Mouse (Mus musculus): Measurements from ENCODE around the gene Sema4g.
A peak's percentile ranks its signal among the peaks of the same experiment; 100 is the strongest.

Gene Sema4g

GRCm38 (mm10) chr19:45003740-45004516 is 15.0 kb downstream of the Sema4g start:
- peak in 1 of 2 experiments; percentile 28 for DNase-seq (ENCODE audit: inconsistent age in 2 of 2, low spot score in 1 of 2)

DNA sequence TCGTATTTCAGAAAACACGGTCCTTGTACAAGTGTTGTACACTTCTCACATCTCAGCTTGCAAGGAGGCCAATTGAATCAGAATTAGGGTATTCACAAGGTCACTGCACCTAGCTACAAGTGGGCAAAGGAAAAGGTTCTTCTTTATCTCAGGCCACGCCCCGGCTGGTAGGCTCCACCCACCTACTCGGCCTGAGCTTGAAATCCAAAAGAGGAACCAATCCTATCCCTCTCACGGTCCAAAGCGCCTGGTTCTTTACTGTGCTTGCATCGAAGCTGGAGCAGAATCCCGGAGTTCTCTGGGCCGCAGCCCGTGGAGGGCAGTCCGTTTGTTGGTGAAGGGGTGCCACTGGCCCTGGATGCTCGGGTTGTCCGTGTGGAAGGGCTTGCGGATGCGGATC is 16.5 kb downstream of the Sema4g start, which contains the start of gene Twnk:
Gene Twnk, plus strand, starts transcription at position 220 of the 400 bp plus-strand sequence.
- peak; percentile 71 to 85 for DNase-seq (ENCODE audit: inconsistent age in 2 of 2, low spot score in 1 of 2)

DNA sequence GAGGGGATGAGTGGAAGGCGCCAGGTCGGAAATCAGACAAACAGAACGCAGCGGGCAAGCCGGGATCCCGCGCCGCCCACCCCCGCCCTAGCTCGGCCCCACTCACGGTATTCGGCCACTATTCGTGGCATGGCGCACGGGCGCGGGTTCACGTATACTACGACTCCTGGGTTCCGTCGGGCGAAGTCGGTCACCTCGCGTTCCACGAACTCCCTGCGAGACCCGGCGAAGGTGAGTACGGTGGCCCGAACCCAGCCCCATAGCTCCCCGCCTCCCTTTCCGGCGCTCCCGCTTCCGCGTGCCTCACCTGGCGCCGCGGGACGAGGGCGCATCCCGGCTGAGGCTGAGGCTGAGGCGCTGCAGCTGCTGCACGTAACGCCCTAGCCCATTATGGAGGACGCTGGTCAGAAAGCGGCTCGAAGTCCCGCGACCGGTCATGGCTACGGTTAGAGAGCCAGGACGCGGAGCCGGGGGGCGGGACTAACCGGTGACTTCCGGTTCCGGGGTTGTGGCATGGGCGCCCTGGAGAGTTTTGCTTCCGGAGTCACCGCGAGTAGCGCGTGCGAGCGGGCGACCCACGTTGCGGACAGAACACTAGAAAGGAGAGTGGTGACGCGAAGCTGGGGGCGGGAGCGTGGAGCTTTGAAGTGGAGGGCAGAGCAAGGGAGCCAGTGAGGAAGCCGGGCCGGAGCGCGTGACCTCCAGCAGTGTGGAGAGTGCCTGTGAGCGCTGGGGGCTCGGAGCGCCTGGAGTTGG is 17.2 kb downstream of the Sema4g start, which contains the start of gene Mrpl43:
Gene Mrpl43, minus strand, starts transcription at position 486 of the 756 bp plus-strand sequence.
- peak; percentile 97 to 99 for DNase-seq (ENCODE audit: inconsistent age in 2 of 2, low spot score in 1 of 2)

- peak in 1 of 2 experiments; percentile 68 for DNase-seq (ENCODE audit: inconsistent age in 2 of 2, low spot score in 1 of 2)
Measured at GRCm38 (mm10) chr19:45007021-45007420, 18.1 kb downstream of the Sema4g start.

DNA sequence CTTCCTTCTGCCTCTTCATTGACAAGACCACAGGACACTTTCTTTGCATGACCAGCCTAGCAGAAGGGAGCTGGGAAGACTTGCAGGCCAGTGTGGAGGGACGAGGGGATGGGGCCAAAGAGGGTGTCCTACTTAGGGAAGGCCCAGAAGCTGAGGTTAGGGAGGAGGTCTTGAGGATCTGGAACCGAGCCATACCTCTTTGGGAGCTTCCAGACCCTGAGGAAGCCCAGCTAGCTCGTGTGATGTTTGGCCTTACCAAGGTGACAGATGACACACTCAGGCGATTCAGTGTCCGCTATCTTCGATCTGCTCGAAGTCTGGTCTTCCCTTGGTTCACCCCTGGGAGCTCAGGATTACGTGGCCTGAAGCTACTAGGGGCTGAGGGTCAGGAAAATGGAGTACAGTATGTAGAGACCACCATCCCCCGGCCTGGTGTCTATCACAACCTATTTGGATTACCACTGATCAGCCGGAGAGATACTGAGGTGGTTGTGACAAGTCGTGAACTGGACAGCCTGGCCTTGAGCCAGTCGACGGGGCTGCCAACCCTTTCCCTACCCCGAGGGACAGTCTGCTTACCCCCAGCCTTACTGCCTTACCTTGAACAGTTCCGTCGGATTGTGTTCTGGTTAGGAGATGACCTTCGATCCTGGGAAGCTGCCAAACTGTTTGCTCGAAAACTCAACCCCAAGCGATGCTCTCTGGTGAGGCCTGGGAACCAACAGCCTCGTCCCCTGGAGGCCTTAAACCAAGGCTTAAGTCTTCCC is 18.7 kb downstream of the Sema4g start:
- DNase-seq (ENCODE audit: inconsistent age in 2 of 2, low spot score in 1 of 2), result peak; percentile 84 to 91

DNA sequence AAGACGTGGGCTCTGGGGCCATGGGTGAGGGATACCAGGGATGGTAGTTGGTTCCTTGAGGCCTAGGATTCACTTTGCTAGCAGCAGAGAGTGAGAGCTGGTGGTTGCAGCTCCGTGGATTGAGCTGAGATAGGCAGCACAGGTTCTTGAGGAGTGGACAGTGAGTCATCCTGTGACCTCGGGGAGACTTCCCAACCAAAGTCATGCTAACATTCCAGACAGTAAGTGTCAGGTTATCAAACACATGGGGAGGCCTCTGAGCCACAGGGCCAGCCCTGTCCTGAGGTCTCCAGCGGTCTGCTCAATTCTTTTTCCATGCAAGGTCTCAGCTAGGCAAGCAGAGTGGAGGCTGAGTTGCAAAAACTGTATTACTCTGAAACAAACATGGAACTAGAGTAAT is 21.7 kb downstream of the Sema4g start:
- DNase-seq (ENCODE audit: inconsistent age in 2 of 2, low spot score in 1 of 2), result peak; percentile 79 to 83

DNA sequence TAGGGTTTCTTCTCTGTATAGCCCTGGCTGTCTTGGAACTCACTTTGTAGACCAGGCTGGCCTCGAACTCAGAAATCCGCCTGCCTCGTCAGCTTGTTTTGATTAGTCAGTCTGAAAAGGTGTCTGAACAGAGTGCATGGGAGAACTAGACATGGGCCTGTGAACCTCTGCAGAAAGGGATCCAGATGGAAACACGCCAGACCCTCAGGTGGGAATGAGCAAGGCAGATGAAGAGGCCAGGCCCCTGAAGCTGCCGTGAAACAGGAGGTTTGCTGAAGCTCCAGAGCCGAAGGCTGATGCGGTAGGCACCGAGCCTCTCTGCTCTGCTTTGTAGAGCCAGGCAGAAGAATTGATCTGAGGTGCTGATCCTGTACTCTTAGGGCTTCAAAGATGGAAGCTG is 23.3 kb downstream of the Sema4g start:
- DNase-seq (ENCODE audit: inconsistent age in 2 of 2, low spot score in 1 of 2), result no peak

GRCm38 (mm10) chr19:45012636-45013035 is 23.7 kb downstream of the Sema4g start:
- DNase-seq (ENCODE audit: inconsistent age in 2 of 2, low spot score in 1 of 2), result peak in 1 of 2 experiments; percentile 74

GRCm38 (mm10) chr19:45013581-45014225 is 24.8 kb downstream of the Sema4g start:
- no peak for DNase-seq (ENCODE audit: inconsistent age in 2 of 2, low spot score in 1 of 2)

- DNase-seq (ENCODE audit: inconsistent age in 2 of 2, low spot score in 1 of 2), result peak in 1 of 2 experiments; percentile 70
Measured at GRCm38 (mm10) chr19:45014335-45014971, 25.6 kb downstream of the Sema4g start, which contains the start of gene Lzts2. Gene Lzts2 (plus strand): TSS chr19:45014414.

- peak; percentile 82 to 92 for DNase-seq (ENCODE audit: inconsistent age in 2 of 2, low spot score in 1 of 2)
Measured at GRCm38 (mm10) chr19:45014981-45015402, 26.1 kb downstream of the Sema4g start.

DNA sequence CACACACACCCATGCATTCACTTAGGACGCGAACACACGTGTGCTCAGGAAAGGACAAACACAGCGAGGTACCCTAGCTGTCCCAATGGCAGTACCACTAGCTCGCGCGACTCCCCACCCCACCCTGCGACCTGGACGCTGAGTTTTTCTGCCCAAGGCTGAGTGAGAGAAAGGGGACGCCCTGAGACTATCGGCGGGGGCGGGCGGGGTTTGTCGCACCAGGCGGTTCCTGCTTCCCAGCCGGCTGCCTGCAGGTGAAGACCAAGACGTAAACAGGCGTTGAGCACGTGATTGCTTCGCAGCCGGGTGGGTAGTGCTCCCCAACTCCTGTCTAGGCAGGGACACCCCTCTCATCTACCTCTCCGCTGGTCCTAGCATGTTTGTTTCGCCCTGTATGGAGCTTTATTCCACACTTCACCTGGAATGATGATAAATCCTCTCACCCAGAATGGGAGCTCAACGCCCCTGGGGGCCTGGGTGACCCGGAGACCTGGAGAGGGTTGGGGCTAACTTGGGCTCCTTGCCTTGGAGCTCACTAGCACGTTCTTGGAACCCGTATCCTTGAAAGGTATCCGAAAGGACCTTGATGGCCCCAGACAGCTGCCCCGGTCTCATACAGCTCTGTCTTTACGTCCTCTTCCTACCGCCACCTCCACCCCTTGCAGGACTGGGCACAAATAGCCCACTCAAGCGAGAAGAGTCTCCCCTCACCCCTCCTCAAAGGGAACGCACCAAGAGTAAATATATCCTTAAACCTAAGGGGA is 26.8 kb downstream of the Sema4g start:
- peak; percentile 85 to 92 for DNase-seq (ENCODE audit: inconsistent age in 2 of 2, low spot score in 1 of 2)

- DNase-seq (ENCODE audit: inconsistent age in 2 of 2, low spot score in 1 of 2), result peak; percentile 87 to 95
Measured at GRCm38 (mm10) chr19:45016341-45017215, 27.7 kb downstream of the Sema4g start.

- peak; percentile 89 to 95 for DNase-seq (ENCODE audit: inconsistent age in 2 of 2, low spot score in 1 of 2)
Measured at GRCm38 (mm10) chr19:45017216-45017771, 28.4 kb downstream of the Sema4g start.

GRCm38 (mm10) chr19:45017909-45018308 is 29.0 kb downstream of the Sema4g start:
- peak; percentile 95 to 97 for DNase-seq (ENCODE audit: inconsistent age in 2 of 2, low spot score in 1 of 2)

GRCm38 (mm10) chr19:45018351-45018831 is 29.5 kb downstream of the Sema4g start:
- DNase-seq (ENCODE audit: inconsistent age in 2 of 2, low spot score in 1 of 2), result peak in 1 of 2 experiments; percentile 86

DNA sequence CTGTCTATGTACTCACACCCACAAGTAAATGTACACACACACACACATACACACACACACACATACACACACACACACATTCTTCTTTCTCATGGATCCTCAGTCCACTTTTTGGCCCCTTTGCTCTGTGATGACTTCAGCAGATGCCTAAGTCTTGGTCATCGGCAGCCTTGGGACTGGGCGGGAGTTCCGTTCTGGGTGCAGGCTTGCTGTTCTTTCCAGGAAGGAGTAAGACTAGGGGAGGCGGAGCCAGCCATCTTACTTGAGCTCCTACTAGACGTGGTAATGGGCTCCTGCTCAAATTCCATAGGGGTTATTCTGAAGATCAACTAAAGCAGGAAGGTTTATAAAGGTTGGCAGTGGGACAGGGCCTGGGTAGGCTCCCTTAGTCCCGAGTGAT is 31.4 kb downstream of the Sema4g start:
- peak; percentile 84 to 90 for DNase-seq (ENCODE audit: inconsistent age in 2 of 2, low spot score in 1 of 2)

GRCm38 (mm10) chr19:45021362-45021761 is 32.5 kb downstream of the Sema4g start:
- DNase-seq (ENCODE audit: inconsistent age in 2 of 2, low spot score in 1 of 2), result no peak

Measured in adrenal gland, adult (tissue).